8 mouse cellular contexts compared by ENCODE assay signal in genomic region chr17:14672402-14672801, GRCm38 (mm10). TPM values are rescaled to one million over a fixed set of nuclear protein-coding genes. Genes with fewer than 3 reads are reported as not detected.
DNase-seq lines count a peak whose midpoint lies in the region; ATAC-seq and TF ChIP-seq lines count a peak whose summit lies in the region.

No protein-coding gene starts in this region.

- TF ChIP-seq CTCF in thymus, adult 2 months (IDR thresholded peaks at IDR 0.05; ENCODE audit: borderline replicate concordance, control insufficient read depth, extremely low read depth, insufficient read depth, low read length, poor library complexity) = no peak

- peaks cover 2% of the 10 kb centered on the region; the same call in 1 of the 2 replicates for H3K4me1 ChIP-seq in kidney, embryonic 16.5 days (ENCODE audit: insufficient read depth, low read length)
- no peaks in the 10 kb centered on the region for H3K4me1 ChIP-seq in thymus, adult 2 months (replicated peaks; ENCODE audit: control insufficient read depth, insufficient read depth, low read length)

- no peak for TF ChIP-seq POLR2A in thymus, adult 2 months (IDR thresholded peaks at IDR 0.05; ENCODE audit: control insufficient read depth, extremely low read depth, insufficient read depth, low read length, poor library complexity)

- DNase-seq in kidney, adult 9 months = peak; percentile 9
- DNase-seq in adrenal gland, adult 18-20 months (ENCODE audit: low spot score in 2 of 2) = peak; percentile 44 to 46
- peak; percentile 69 to 72 for DNase-seq in cerebellum, postnatal 36 days
- peak; percentile 63 for DNase-seq in layer of hippocampus, adult 9-11 months
- peak; percentile 79 for DNase-seq in urinary bladder, postnatal 14 days (ENCODE audit: low spot score)
- DNase-seq in thymus, adult 2 months = no peak
- DNase-seq in embryo, embryonic 11 days = no peak

- WGBS in kidney, embryonic 16.5 days = 51% methylated on average over 5 of the region's 5 CpGs
- 64% methylated on average over 5 of the region's 5 CpGs for WGBS in thymus, adult 2 months

- no peaks in the 10 kb centered on the region for H3K36me3 ChIP-seq in kidney, embryonic 16.5 days (ENCODE audit: insufficient read depth, low read length)
- no peaks in the 10 kb centered on the region for H3K36me3 ChIP-seq in thymus, adult 2 months (ENCODE audit: control insufficient read depth, insufficient read depth, low read length)

- no peak overlapping the region for H3K4me3 ChIP-seq in kidney, embryonic 16.5 days (ENCODE audit: low read length)
- no peak overlapping the region for H3K4me3 ChIP-seq in thymus, adult 2 months (ENCODE audit: control insufficient read depth, insufficient read depth, low read length)

- H3K9ac ChIP-seq in kidney, embryonic 16.5 days (replicated peaks; ENCODE audit: low read length) = no peak overlapping the region

- ATAC-seq in kidney, embryonic 16.5 days (ENCODE audit: low FRiP score, low TSS enrichment) = no peak

- H3K27me3 ChIP-seq in kidney, embryonic 16.5 days (ENCODE audit: insufficient read depth, low read length) = no peaks in the 10 kb centered on the region
- no peaks in the 10 kb centered on the region for H3K27me3 ChIP-seq in thymus, adult 2 months (ENCODE audit: control insufficient read depth, insufficient read depth, low read length)

- no peak overlapping the region for H3K27ac ChIP-seq in kidney, embryonic 16.5 days (ENCODE audit: low read length)
- no peak overlapping the region for H3K27ac ChIP-seq in thymus, adult 2 months (ENCODE audit: control insufficient read depth, insufficient read depth, low read length)

- H3K4me2 ChIP-seq in kidney, embryonic 16.5 days (replicated peaks; ENCODE audit: low read depth, low read length) = no peak overlapping the region

- no peaks in the 10 kb centered on the region for H3K9me3 ChIP-seq in kidney, embryonic 16.5 days (ENCODE audit: low read length)

RNA-seq across cellular contexts. Expression of gene Thbs2, which starts 21.6 kb away (rescaled TPM):
- polyA plus RNA-seq in kidney, embryonic 16.5 days (2015; fragmentation: Nextera tagmentation; extraction: Ambion mirVana) = 33.8 and 37.7 TPM in 2 replicates
- 1 to 10 TPM; 2.6 to 3.4 TPM for total RNA-seq in adrenal gland, adult 18-20 months (2021)
- polyA plus RNA-seq in thymus, adult 2 months (2012; rRNA removed) = 4.0 and 5.4 TPM in 2 replicates

Comparison
In these comparisons a context has a peak if more than half of its experiments do, and no peak if none do; other contexts are left out.
1. DNase-seq: peak in kidney, adult 9 months (single experiment), adrenal gland, adult 18-20 months (2 of 2), cerebellum, postnatal 36 days (2 of 2), layer of hippocampus, adult 9-11 months (single experiment) and urinary bladder, postnatal 14 days (single experiment); none in thymus, adult 2 months (single experiment) and embryo, embryonic 11 days (single experiment).